Mouse (Mus musculus) liver, embryonic 11.5 days (tissue): Measurements from ENCODE around the gene Psmd10. TPM values are rescaled to one million over a fixed set of nuclear protein-coding genes. Genes with fewer than 3 reads are reported as not detected.

Experiments used
- ATAC-seq: fragments of 200-750 bp; cut with Nextera tagmentation; replicated peaks from 2 replicates; pipeline ENCODE4 v1.8.0; 2017; ENCODE audit warnings: moderate number of reproducible peaks, mild to moderate bottlenecking, moderate TSS enrichment, moderate library complexity; ENCODE audit not compliant: low FRiP score
- DNase-seq: peaks from one replicate; pipeline ENCODE4 v3.0.0-alpha.2; 2017; ENCODE audit warnings: low spot score
- H3K27ac ChIP-seq: fragments of 300-500 bp; sonication (generic); 2 replicates; pipeline ENCODE4 v1.5.1; 2014; ENCODE audit warnings: mild to moderate bottlenecking, low read depth, low read length, control low read depth
- H3K27me3 ChIP-seq: fragments of 300-500 bp; sonication (generic); replicated peaks from 2 replicates; pipeline ENCODE4 v1.6.1; 2014; ENCODE audit warnings: low read length, mixed read lengths; ENCODE audit not compliant: control insufficient read depth, insufficient read depth
- H3K36me3 ChIP-seq: fragments of 300-500 bp; sonication (generic); 2 replicates; pipeline ENCODE4 v1.6.1; 2014; ENCODE audit warnings: mild to moderate bottlenecking, low read length, moderate library complexity, mixed read lengths; ENCODE audit not compliant: control insufficient read depth, insufficient read depth
- H3K4me1 ChIP-seq: fragments of 300-500 bp; sonication (generic); replicated peaks from 2 replicates; pipeline ENCODE4 v1.6.1; 2014; ENCODE audit warnings: low read length, mixed read lengths; ENCODE audit not compliant: control insufficient read depth, insufficient read depth
- H3K4me2 ChIP-seq: fragments of 300-500 bp; sonication (generic); 2 replicates; pipeline ENCODE4 v1.6.1; 2014; ENCODE audit warnings: mild to moderate bottlenecking, control low read depth, moderate library complexity
- H3K4me3 ChIP-seq: fragments of 300-500 bp; sonication (generic); 2 replicates; pipeline ENCODE4 v1.5.1; 2014; ENCODE audit warnings: low read depth, low read length, control low read depth
- H3K9ac ChIP-seq: fragments of 300-500 bp; sonication (generic); 2 replicates; pipeline ENCODE4 v1.6.1; 2014; ENCODE audit warnings: low read depth, low read length, control low read depth
- H3K9me3 ChIP-seq: fragments of 300-500 bp; sonication (generic); 2 replicates; pipeline ENCODE4 v1.6.1; 2016; ENCODE audit warnings: low read length, inconsistent platforms, mixed read lengths; ENCODE audit not compliant: control insufficient read depth
- WGBS: fragments of 180-500 bp; shearing (Covaris S2); extraction: QIAGEN DNeasy Blood & Tissue Kit; methylation state at CpG from one replicate; pipeline ENCODE4 v1.1.7; 2014; 5-methylcytosine and 5-hydroxymethylcytosine counted together
- polyA plus RNA-seq: library from polyadenylated mRNA; unstranded; fragments of >200 nt; fragmentation: Nextera tagmentation; extraction: Ambion mirVana; gene quantifications from 2 replicates; pipeline ENCODE4 v1.2.1, GENCODE M21; 2014

Psmd10 gene
- polyA plus RNA-seq, 1 experiment from 2014 or later, result 50.3 TPM

- H3K4me3 ChIP-seq, result no peak overlapping the region
- 63% methylated on average over 2 of the region's 2 CpGs for WGBS
- H3K9me3 ChIP-seq, result no peaks in the 10 kb centered on the region
- no peak overlapping the region for H3K9ac ChIP-seq
- H3K4me2 ChIP-seq, result no peak overlapping the region
- no peak overlapping the region for H3K27ac ChIP-seq
- H3K4me1 ChIP-seq, result no peaks in the 10 kb centered on the region
- no peaks in the 10 kb centered on the region for H3K36me3 ChIP-seq
- no peak for ATAC-seq
- DNase-seq, result no peak
- peaks cover 24% of the 10 kb centered on the region for H3K27me3 ChIP-seq
Observed at GRCm38 (mm10) chrX:140979546-140979945, 23.0 kb upstream of the Psmd10 start.

DNA sequence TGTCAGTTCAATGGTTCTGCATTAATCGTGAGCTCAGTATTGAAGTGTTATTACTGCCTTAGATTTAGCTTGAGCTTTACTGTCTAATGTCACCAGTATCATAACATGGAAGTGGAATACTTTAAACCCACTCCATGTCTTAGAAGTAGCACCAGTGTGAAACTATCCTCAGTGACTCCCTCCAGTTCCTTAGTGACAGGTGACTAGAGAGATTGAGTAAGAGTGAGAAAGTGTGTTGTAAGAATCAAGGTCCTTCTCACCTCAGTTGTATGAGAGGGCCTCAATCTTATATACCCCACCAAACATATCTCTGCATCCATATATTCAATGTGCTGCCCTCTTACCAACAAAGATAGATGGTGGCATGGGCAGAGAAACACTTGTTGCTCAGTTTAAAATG lies 22.4 kb upstream of the Psmd10 start:
- H3K4me1 ChIP-seq, result no peaks in the 10 kb centered on the region
- peaks cover 24% of the 10 kb centered on the region for H3K27me3 ChIP-seq
- H3K36me3 ChIP-seq, result no peaks in the 10 kb centered on the region
- H3K4me2 ChIP-seq, result no peak overlapping the region
- H3K9me3 ChIP-seq, result no peaks in the 10 kb centered on the region
- H3K4me3 ChIP-seq, result no peak overlapping the region
- ATAC-seq (no peak), DNase-seq (no peak)
- no peak overlapping the region for H3K27ac ChIP-seq
- H3K9ac ChIP-seq, result no peak overlapping the region
- WGBS, result 82% methylated on average over 1 of the region's 1 CpGs

DNA sequence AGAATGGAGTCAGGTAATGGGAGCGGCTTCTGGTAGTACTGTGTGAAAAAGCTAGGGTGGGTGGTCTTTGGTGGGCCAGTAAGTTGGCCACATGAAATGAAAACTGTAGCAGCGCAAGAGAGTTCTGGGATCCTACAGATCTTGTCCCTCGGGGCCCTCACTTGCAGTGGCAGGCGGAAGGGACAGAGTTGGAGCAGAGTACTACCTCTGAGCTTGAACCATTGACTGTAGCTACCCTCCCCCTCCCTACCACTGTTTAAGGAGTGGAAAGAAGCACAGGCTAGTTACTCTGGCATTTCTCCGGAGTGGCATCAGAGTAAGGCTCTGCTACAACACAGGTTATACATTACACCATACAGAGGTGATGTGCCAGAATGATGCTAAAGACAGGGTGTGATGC lies 431 bp upstream of the Psmd10 start:
- Histone ChIP-seq H3K27me3 (peaks cover 3% of the 10 kb centered on the region; the same call in 1 of the 2 replicates), H3K4me1 (no peaks in the 10 kb centered on the region; the same call in 1 of the 2 replicates), H3K9me3 (no peaks in the 10 kb centered on the region), H3K9ac (peak overlapping the region; percentile 30), H3K4me2 (peak overlapping the region; percentile 60), H3K27ac (no peak overlapping the region), H3K4me3 (peak overlapping the region; percentile 58), H3K36me3 (no peaks in the 10 kb centered on the region)
- WGBS, result 17% methylated on average over 5 of the region's 5 CpGs
- ATAC-seq (peak; percentile 59), DNase-seq (no peak)

GRCm38 (mm10) chrX:140953618-140954017 lies 2.9 kb downstream of the Psmd10 start:
- 73% methylated on average over 4 of the region's 4 CpGs for WGBS
- H3K27ac ChIP-seq, result no peak overlapping the region
- no peaks in the 10 kb centered on the region for H3K9me3 ChIP-seq
- peak overlapping the region; percentile 22; the same call in 1 of the 2 replicates for H3K4me2 ChIP-seq
- no peak overlapping the region for H3K4me3 ChIP-seq
- no peaks in the 10 kb centered on the region for H3K36me3 ChIP-seq
- H3K27me3 ChIP-seq, result no peaks in the 10 kb centered on the region; the same call in 1 of the 2 replicates
- H3K9ac ChIP-seq, result no peak overlapping the region; the same call in 1 of the 2 replicates
- peak; percentile 65 for ATAC-seq
- no peak for DNase-seq
- no peaks in the 10 kb centered on the region; the same call in 1 of the 2 replicates for H3K4me1 ChIP-seq

- Histone ChIP-seq H3K27me3 (peaks cover 17% of the 10 kb centered on the region), H3K9me3 (no peaks in the 10 kb centered on the region), H3K4me3 (no peak overlapping the region), H3K27ac (no peak overlapping the region), H3K4me2 (no peak overlapping the region), H3K36me3 (no peaks in the 10 kb centered on the region), H3K4me1 (no peaks in the 10 kb centered on the region), H3K9ac (no peak overlapping the region)
- DNase-seq (no peak), ATAC-seq (no peak)
- 56% methylated on average over 5 of the region's 5 CpGs for WGBS
Observed at GRCm38 (mm10) chrX:140936271-140936670, 20.3 kb downstream of the Psmd10 start.

DNA sequence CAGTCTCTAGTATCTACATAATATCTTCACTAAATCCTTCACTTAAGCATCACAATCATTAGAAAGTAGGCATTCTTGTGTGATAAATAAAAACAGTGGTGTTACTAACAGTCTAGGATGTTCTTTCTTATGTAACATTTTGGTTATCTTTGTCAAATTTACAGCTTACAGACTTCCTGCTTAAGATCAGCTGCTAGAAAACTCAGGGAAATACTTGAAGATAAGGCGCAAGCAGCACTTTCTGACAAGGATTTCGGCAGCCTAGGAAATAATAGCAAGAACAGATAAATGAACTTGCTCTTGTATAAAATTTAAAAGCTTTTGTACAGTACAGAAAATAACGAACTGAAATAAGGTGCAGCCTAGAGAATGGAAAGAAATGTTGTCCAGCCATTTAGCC lies 23.3 kb downstream of the Psmd10 start:
- DNase-seq (no peak), ATAC-seq (no peak)
- peaks cover 13% of the 10 kb centered on the region for H3K27me3 ChIP-seq
- H3K4me2 ChIP-seq, result no peak overlapping the region
- no peak overlapping the region for H3K27ac ChIP-seq
- no peaks in the 10 kb centered on the region for H3K4me1 ChIP-seq
- no peaks in the 10 kb centered on the region for H3K9me3 ChIP-seq
- no peaks in the 10 kb centered on the region for H3K36me3 ChIP-seq
- H3K9ac ChIP-seq, result no peak overlapping the region
- 49% methylated on average over 3 of the region's 3 CpGs for WGBS
- no peak overlapping the region for H3K4me3 ChIP-seq

DNA sequence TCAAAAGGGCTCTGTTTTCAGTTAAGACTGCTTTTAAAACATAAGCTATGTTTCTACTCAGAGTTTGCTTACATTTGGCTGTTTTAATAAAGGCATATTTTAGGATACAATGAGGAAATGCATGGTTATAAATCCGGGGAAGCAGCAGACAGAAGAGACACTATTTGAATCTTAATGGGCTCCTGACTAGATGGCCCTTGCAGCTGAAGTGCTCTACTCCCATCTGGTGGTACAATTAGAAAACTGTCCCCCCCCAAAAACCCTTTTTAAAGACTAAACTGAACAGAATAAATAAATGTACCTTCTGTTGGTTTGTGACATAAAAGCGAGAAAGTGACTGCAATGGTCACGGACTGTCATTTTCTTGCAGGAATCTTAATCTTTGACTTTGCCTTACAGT lies 24.5 kb downstream of the Psmd10 start:
- 67% methylated on average over 3 of the region's 3 CpGs for WGBS
- ATAC-seq (no peak), DNase-seq (no peak)
- no peak overlapping the region for H3K27ac ChIP-seq
- H3K4me3 ChIP-seq, result no peak overlapping the region
- no peaks in the 10 kb centered on the region for H3K9me3 ChIP-seq
- H3K27me3 ChIP-seq, result peaks cover 13% of the 10 kb centered on the region
- H3K9ac ChIP-seq, result no peak overlapping the region
- no peaks in the 10 kb centered on the region for H3K36me3 ChIP-seq
- H3K4me2 ChIP-seq, result no peak overlapping the region
- no peaks in the 10 kb centered on the region for H3K4me1 ChIP-seq

GRCm38 (mm10) chrX:140921321-140921720 lies 35.2 kb downstream of the Psmd10 start:
- Histone ChIP-seq H3K4me2 (no peak overlapping the region), H3K9ac (no peak overlapping the region), H3K9me3 (no peaks in the 10 kb centered on the region), H3K36me3 (no peaks in the 10 kb centered on the region), H3K27me3 (peaks cover 12% of the 10 kb centered on the region), H3K27ac (no peak overlapping the region), H3K4me1 (no peaks in the 10 kb centered on the region), H3K4me3 (no peak overlapping the region)
- ATAC-seq (no peak), DNase-seq (no peak)
- 71% methylated on average over 6 of the region's 6 CpGs for WGBS

DNA sequence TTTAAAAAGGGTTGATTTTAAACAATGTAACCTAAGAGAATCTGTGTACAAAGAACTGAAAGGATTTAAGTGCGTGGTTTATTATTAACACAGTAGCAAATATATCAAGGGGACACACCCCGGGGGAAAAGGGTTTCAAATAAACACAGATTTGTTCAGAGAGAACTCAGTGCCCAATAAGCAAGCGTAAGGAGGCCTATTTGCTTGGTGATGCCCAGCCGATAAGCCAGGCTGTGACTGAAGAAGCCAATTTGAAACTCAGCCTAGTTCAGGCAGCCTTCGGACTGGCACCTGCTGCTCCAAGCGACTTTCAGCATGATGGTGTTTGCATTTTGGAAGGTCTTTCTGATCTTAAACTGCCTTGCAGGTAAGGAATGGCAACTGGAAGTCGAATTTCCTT lies 49.2 kb downstream of the Psmd10 start, which contains the start of gene Vsig1:
TSS of gene Vsig1 (plus strand) at position 249 of the 400 bp plus-strand sequence.
- ATAC-seq (no peak), DNase-seq (no peak)
- no peak within 1 kb of the TSS for H3K9ac ChIP-seq
- no peaks in the 10 kb centered on the region for H3K9me3 ChIP-seq
- no peak within 1 kb of the TSS for H3K27ac ChIP-seq
- no peaks in the 10 kb centered on the region for H3K4me1 ChIP-seq
- WGBS, result 60% methylated on average over 7 of the region's 7 CpGs
- no peaks in the 10 kb centered on the region for H3K36me3 ChIP-seq
- H3K4me3 ChIP-seq, result no peak within 1 kb of the TSS
- no peak within 1 kb of the TSS for H3K4me2 ChIP-seq
- H3K27me3 ChIP-seq, result peaks cover 2% of the 10 kb centered on the region; the same call in 1 of the 2 replicates
